Mouse (Mus musculus): ENCODE measurements around the gene Rnpepl1. TPM values are rescaled to one million over a fixed set of nuclear protein-coding genes. Genes with fewer than 3 reads are reported as not detected.

Gene Rnpepl1
- 10 to 100 TPM; 38.0 to 46.2 (median 44.3) TPM for total RNA-seq (2022)

- peak in 1 of 2 experiments; percentile 76 for DNase-seq (ENCODE audit: low spot score in 2 of 2)
Observed at GRCm38 (mm10) chr1:92910239-92910885, at the start of gene Rnpepl1. TSS of gene Rnpepl1 (plus strand) at chr1:92910783.

- DNase-seq (ENCODE audit: low spot score in 2 of 2) = no peak
Observed at GRCm38 (mm10) chr1:92861503-92861902, 49.1 kb upstream of the Rnpepl1 start.

GRCm38 (mm10) chr1:92863268-92863667 is 47.3 kb upstream of the Rnpepl1 start:
- no peak for DNase-seq (ENCODE audit: low spot score in 2 of 2)

- DNase-seq (ENCODE audit: low spot score in 2 of 2) = no peak
Observed at GRCm38 (mm10) chr1:92866170-92866569, 44.4 kb upstream of the Rnpepl1 start.

- DNase-seq (ENCODE audit: low spot score in 2 of 2) = no peak
Observed at GRCm38 (mm10) chr1:92869985-92870384, 40.6 kb upstream of the Rnpepl1 start.

- no peak for DNase-seq (ENCODE audit: low spot score in 2 of 2)
Observed at GRCm38 (mm10) chr1:92872666-92873065, 37.9 kb upstream of the Rnpepl1 start.

DNA sequence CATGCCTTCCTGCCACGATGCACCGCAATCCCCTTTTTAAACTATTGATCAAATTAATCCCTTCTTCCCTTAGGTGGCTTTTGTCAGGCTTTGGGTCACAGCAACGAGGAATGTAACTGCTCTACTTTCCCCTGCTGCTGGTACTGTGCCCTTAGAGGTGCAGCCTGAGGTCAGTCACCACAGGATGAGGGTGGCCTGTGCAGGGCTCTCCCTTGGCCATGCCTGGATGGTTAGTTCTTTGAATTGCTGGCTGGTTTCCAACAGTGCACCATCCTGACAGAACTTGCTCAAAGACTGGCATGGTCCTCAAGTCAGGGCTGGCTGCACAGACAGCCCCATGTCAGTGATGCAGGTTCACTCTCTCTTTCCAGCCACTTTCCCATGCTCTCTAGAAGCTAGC is 36.6 kb upstream of the Rnpepl1 start:
- DNase-seq (ENCODE audit: low spot score in 2 of 2) = no peak

GRCm38 (mm10) chr1:92875360-92876111 is 35.0 kb upstream of the Rnpepl1 start:
- DNase-seq (ENCODE audit: low spot score in 2 of 2) = no peak

GRCm38 (mm10) chr1:92877431-92877978 is 33.1 kb upstream of the Rnpepl1 start:
- no peak for DNase-seq (ENCODE audit: low spot score in 2 of 2)

DNA sequence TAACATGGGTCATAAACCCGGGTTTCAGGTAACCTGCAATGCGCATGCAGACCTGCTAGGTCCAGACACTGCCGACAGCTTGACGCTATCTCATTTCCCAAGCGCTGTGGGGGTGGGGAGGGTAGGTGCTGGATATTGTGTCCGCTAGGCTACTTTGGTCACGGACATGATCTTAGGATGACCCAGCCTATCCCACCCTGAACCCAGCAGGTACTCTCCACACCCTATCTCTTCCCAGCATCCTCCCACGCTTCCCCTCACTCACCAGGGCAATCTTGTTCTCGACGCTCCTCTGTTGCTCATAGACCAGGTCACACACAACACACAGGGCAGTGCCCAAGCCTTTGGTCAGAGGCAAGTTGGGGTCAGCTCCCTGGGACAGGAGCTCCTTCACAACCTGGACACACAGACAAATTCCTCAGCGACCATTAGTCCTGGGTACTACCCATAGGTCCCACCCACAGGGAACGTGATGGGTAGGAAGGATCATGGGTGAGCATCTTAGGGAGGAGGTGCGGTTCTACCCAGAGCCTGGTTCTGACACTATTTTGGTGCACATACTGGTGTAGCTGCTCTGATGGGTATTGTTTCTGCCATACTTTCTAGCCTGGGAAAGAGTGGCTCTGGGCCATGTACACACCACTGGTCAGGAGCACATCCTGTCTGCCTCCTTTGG is 32.4 kb upstream of the Rnpepl1 start:
- no peak for DNase-seq (ENCODE audit: low spot score in 2 of 2)

DNA sequence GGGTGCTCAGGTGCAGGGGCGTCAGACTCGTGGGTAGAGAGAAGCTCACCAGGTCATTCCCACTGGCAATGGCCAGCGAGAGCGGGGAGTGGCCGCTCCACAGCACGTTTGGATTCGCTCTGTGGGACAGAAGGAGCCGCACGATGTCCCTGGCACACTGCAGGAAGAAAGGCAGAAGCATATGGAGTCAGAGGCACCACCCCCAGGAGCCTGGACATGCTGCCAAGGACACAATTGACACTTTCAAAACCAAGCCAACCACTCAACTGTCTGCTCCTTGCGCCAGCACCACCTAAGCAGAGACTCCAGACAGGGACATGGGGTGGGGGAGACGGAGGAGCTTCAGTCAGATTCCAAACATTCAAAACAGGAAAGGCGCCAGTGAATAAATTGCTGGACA is 31.3 kb upstream of the Rnpepl1 start:
- peak; percentile 46 to 71 for DNase-seq (ENCODE audit: low spot score in 2 of 2)

- no peak for DNase-seq (ENCODE audit: low spot score in 2 of 2)
Observed at GRCm38 (mm10) chr1:92880101-92880500, 30.5 kb upstream of the Rnpepl1 start.

DNA sequence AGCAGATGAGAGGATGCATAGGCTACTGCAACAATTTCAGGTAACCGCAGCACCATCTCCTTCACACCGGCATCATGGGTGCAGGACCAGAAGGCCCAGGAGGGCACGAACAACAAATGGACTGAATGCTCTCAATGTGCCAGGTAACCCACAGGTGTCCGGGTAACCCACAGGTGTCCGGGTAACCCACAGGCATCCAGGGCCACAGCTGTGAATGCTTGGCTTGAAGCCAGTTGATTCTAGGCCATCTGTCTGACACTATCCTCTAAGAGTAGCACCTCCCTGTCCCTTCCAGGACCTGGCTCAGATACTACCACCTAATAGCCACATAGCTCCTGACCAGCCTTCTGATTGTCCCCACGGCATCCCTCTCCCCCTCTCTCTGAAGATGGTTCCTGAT is 28.6 kb upstream of the Rnpepl1 start:
- no peak for DNase-seq (ENCODE audit: low spot score in 2 of 2)

GRCm38 (mm10) chr1:92888901-92889655 is 21.5 kb upstream of the Rnpepl1 start:
- DNase-seq (ENCODE audit: low spot score in 2 of 2) = no peak

DNA sequence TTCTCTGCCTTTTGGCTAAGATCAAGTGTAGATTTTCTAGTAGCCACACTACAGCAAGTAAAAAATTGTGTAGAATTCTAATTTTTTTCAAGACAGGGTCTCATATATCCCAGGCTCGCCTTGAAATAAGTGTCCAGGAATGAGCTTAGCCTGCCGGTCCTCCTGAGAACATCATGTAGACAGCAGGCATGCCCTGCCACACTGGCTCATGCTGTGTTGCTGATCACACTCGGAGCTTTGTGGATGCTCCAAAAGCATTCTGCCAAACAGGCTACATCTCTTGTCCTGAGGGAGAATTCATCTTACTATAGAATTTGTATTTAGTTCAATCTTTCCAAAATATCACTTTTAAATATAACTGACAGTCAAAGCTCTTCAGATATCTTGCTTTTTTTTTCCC is 17.8 kb upstream of the Rnpepl1 start:
- DNase-seq (ENCODE audit: low spot score in 2 of 2) = no peak

DNA sequence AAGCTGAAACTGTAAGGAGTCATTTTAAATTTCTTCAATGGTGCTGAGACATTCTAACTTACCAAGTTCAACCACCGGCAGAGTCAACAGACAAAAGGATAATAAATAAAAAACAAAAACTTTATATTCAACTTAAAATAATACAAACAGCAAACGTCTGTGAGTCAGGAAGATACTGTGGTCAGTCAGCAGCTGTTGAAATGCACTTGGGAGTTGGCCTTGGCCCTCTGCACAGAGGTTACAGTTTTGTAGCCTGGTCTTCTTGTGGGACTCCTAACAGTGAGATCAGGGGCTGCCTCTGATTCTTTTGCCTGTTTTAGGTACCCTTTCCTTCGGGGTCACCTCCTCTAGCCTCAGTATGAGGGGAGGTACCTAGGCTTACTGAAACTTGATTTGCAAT is 16.7 kb upstream of the Rnpepl1 start:
- DNase-seq (ENCODE audit: low spot score in 2 of 2) = no peak

DNA sequence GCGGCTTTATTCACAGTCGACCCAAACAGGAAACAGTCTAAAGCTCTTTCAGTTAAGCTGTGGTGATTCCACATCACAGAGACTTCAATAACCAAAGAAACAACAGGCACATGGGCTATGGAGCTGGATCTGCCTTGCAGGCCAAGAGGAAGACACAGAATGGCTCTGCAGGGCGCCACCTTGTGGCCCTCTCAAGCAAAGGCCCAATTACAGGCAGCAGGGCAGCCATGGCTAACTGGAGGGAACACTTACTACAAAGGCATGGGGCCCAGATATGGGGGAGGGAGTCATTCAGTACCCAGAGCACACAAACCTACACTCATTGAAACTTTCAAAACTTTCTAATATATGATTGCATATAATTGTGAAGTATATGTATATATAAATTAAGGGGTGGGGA is 15.5 kb upstream of the Rnpepl1 start:
- peak; percentile 80 to 85 for DNase-seq (ENCODE audit: low spot score in 2 of 2)

- DNase-seq (ENCODE audit: low spot score in 2 of 2) = peak in 1 of 2 experiments; percentile 63
Observed at GRCm38 (mm10) chr1:92902786-92903185, 7.8 kb upstream of the Rnpepl1 start, which contains the start of gene Ankmy1. TSS of gene Ankmy1 (minus strand) at chr1:92902906.

- no peak for DNase-seq (ENCODE audit: low spot score in 2 of 2)
Observed at GRCm38 (mm10) chr1:92903627-92904026, 7.0 kb upstream of the Rnpepl1 start.

GRCm38 (mm10) chr1:92905703-92906310 is 4.8 kb upstream of the Rnpepl1 start:
- no peak for DNase-seq (ENCODE audit: low spot score in 2 of 2)

All from layer of hippocampus, adult 8-10 months (tissue).